Comparison of ENCODE assay signal across 19 mouse cellular contexts in genomic region chr1:166014530-166014929, GRCm38 (mm10). TPM values are rescaled to one million over a fixed set of nuclear protein-coding genes. Genes with fewer than 3 reads are reported as not detected.
A peak's percentile ranks its signal among the peaks of the same experiment; 100 is the strongest.
DNase-seq lines count a peak whose midpoint lies in the region; ATAC-seq and TF ChIP-seq lines count a peak whose summit lies in the region.
"Had no signal": no experiment of that assay in that cellular context is flagged by ENCODE, and none has a peak within 500 bp of the region (broad histone marks: within the 10 kb centered on the region; RNA-seq: fewer than 3 reads in every experiment).

No protein-coding gene starts in this region.

- no peak overlapping the region for H3K4me2 ChIP-seq in liver, embryonic 14.5 days (ENCODE audit: low read depth)
- H3K4me2 ChIP-seq: embryonic facial prominence, embryonic 15.5 days; forebrain, embryonic 13.5 days; hindbrain, embryonic 12.5 days; lung, embryonic 14.5 days; neural tube, embryonic 13.5 days had no signal

- H3K9me3 ChIP-seq in liver, embryonic 14.5 days (ENCODE audit: control insufficient read depth, low read length) = no peaks in the 10 kb centered on the region
- H3K9me3 ChIP-seq: embryonic facial prominence, embryonic 15.5 days; forebrain, embryonic 13.5 days; hindbrain, embryonic 12.5 days; neural tube, embryonic 13.5 days had no signal

- H3ac ChIP-seq in C2C12 (ENCODE audit: control insufficient read depth, insufficient read length, low read depth) = no peak overlapping the region

- WGBS in liver, embryonic 14.5 days (ENCODE audit: insufficient replicate concordance) = 10% methylated on average over 5 of the region's 5 CpGs

- peak; percentile 71 for TF ChIP-seq EP300 in liver, embryonic 14.5 days (IDR thresholded peaks at IDR 0.05; ENCODE audit: low read depth)

- H3K27me3 ChIP-seq in C2C12 (ENCODE audit: control insufficient read depth, insufficient read depth, insufficient read length) = no peaks in the 10 kb centered on the region
- no peaks in the 10 kb centered on the region for H3K27me3 ChIP-seq in liver, embryonic 14.5 days (ENCODE audit: control insufficient read depth, insufficient read depth, low read length)
- H3K27me3 ChIP-seq: embryonic facial prominence, embryonic 15.5 days; forebrain, embryonic 13.5 days; hindbrain, embryonic 12.5 days; neural tube, embryonic 13.5 days had no signal

- H3K79me2 ChIP-seq in C2C12 (ENCODE audit: control insufficient read depth, insufficient read depth) = no peaks in the 10 kb centered on the region

- no peak overlapping the region for H3K27ac ChIP-seq in liver, embryonic 14.5 days
- H3K27ac ChIP-seq: embryonic facial prominence, embryonic 15.5 days; forebrain, embryonic 13.5 days; hindbrain, embryonic 12.5 days; neural tube, embryonic 13.5 days had no signal

- DNase-seq in c-Kit-positive CD71-positive TER-119-positive erythroid progenitor cells, embryonic 14.5 days (ENCODE audit: low spot score) = peak; percentile 37
- peak in 2 of 3 experiments; percentile 12 to 49 for DNase-seq in liver, embryonic 14.5 days (ENCODE audit: low read depth in 3 of 3, low spot score in 3 of 3)
- DNase-seq in thymus, postnatal 10 days (ENCODE audit: low spot score in 2 of 2) = peak; percentile 44 to 45
- DNase-seq in left cerebral cortex, adult 8-10 months (ENCODE audit: low spot score in 2 of 2) = no peak
- DNase-seq in layer of hippocampus, postnatal 10 days (ENCODE audit: low spot score in 2 of 2) = no peak
- no peak for DNase-seq in neural tube, embryonic 10.5 days (ENCODE audit: extremely low spot score, low spot score)
- DNase-seq: cerebellum, adult 11-12 months; cerebellum, postnatal 36 days; heart, adult 18-20 months; kidney, postnatal 14 days; layer of hippocampus, adult 9-11 months; left cerebral cortex, postnatal 4 days; lung, embryonic 14.5 days had no signal

- ATAC-seq in liver, embryonic 14.5 days (ENCODE audit: insufficient read depth) = peak; percentile 92
- ATAC-seq: forebrain, embryonic 13.5 days; intestine, embryonic 16.5 days had no signal

- H3K79me3 ChIP-seq in C2C12 (ENCODE audit: low read depth) = no peaks in the 10 kb centered on the region

- H3K9ac ChIP-seq in liver, embryonic 14.5 days (replicated peaks) = no peak overlapping the region
- H3K9ac ChIP-seq: embryonic facial prominence, embryonic 15.5 days; forebrain, embryonic 13.5 days; hindbrain, embryonic 12.5 days; lung, embryonic 14.5 days; neural tube, embryonic 13.5 days had no signal

- H3K4me1 ChIP-seq in liver, embryonic 14.5 days (replicated peaks; ENCODE audit: control insufficient read depth in 2 of 2, insufficient read depth in 2 of 2, low read length in 1 of 2) = peaks cover 0 to 3% of the 10 kb centered on the region in 2 experiments; a peak in 2 of 4 replicates
- H3K4me1 ChIP-seq: embryonic facial prominence, embryonic 15.5 days; forebrain, embryonic 13.5 days; hindbrain, embryonic 12.5 days; neural tube, embryonic 13.5 days had no signal

- H3K36me3 ChIP-seq in C2C12 (ENCODE audit: control insufficient read depth, insufficient read depth) = no peaks in the 10 kb centered on the region
- H3K36me3 ChIP-seq in liver, embryonic 14.5 days (replicated peaks; ENCODE audit: control insufficient read depth, insufficient read depth, low read depth) = no peaks in the 10 kb centered on the region
- H3K36me3 ChIP-seq: embryonic facial prominence, embryonic 15.5 days; hindbrain, embryonic 12.5 days; neural tube, embryonic 13.5 days had no signal

- H3K4me3 ChIP-seq in C2C12 (ENCODE audit: insufficient read depth, poor library complexity, severe bottlenecking) = no peak overlapping the region
- H3K4me3 ChIP-seq in liver, embryonic 14.5 days (ENCODE audit: insufficient read depth in 1 of 2, low read depth in 2 of 2, low read length in 2 of 2) = no peak overlapping the region
- H3K4me3 ChIP-seq: embryonic facial prominence, embryonic 15.5 days; forebrain, embryonic 13.5 days; hindbrain, embryonic 12.5 days; neural tube, embryonic 13.5 days had no signal

- TF ChIP-seq CTCF in C2C12 (IDR thresholded peaks at IDR 0.05; ENCODE audit: control insufficient read depth, insufficient read depth, insufficient read length) = no peak
- TF ChIP-seq CTCF in liver, embryonic 14.5 days (IDR thresholded peaks at IDR 0.05; ENCODE audit: low read depth) = no peak

TF ChIP-seq in C2C12, 6 proteins besides CTCF, POLR2A, EP300 and RAD21:
- TF ChIP-seq FOSL1 (IDR thresholded peaks at IDR 0.05; ENCODE audit: insufficient read depth, low read length, poor library complexity, severe bottlenecking) (no peak), MYOD1 (IDR thresholded peaks at IDR 0.05; ENCODE audit: control insufficient read depth, insufficient read length, low read depth) (peak; percentile 58)

RNA-seq across cellular contexts. Expression of gene Pou2f1, which starts 12.1 kb away (rescaled TPM):
- 3.2 TPM for polyA plus RNA-seq in C2C12 (2012; fragmentation: generic; extraction: Trizol)
- polyA plus RNA-seq in liver, embryonic 14.5 days (2012; rRNA removed) = 1.6 and 1.9 TPM in 2 replicates
- 3.9 and 4.2 TPM in 2 replicates for polyA plus RNA-seq in liver, embryonic 14.5 days (2014; fragmentation: Nextera tagmentation; extraction: Ambion mirVana)
- 10 to 100 TPM; 16.4 to 23.9 (median 19.0) TPM for total RNA-seq in left cerebral cortex, adult 8-10 months (2022)
- total RNA-seq in layer of hippocampus, postnatal 10 days (2021) = 10 to 100 TPM; 18.6 to 22.2 TPM

Comparison
In these comparisons a context has a peak if more than half of its experiments do, and no peak if none do; other contexts are left out.
1. DNase-seq: peak in c-Kit-positive CD71-positive TER-119-positive erythroid progenitor cells, embryonic 14.5 days (single experiment), liver, embryonic 14.5 days (2 of 3) and thymus, postnatal 10 days (2 of 2); none in left cerebral cortex, adult 8-10 months (0 of 2), layer of hippocampus, postnatal 10 days (0 of 2) and neural tube, embryonic 10.5 days (single experiment).